Mouse (Mus musculus) embryonic fibroblast, embryonic 13.5 days (primary cell): ENCODE results near the gene Thnsl2. TPM values are rescaled to one million over a fixed set of nuclear protein-coding genes. Genes with fewer than 3 reads are reported as not detected.

Experiments used
- H3K27ac ChIP-seq: 2 replicates; pipeline ENCODE4 v1.5.1; 2012; ENCODE audit warnings: low read length, control low read depth, inconsistent platforms; ENCODE audit not compliant: insufficient read depth
- H3K4me1 ChIP-seq: 2 replicates; pipeline ENCODE4 v1.6.1; 2011; ENCODE audit warnings: low read length; ENCODE audit not compliant: control insufficient read depth, insufficient read depth
- H3K4me3 ChIP-seq: 2 replicates; pipeline ENCODE4 v1.5.1; 2011; ENCODE audit warnings: mild to moderate bottlenecking, control low read depth, low read length; ENCODE audit not compliant: insufficient read depth
- CTCF ChIP-seq: IDR thresholded peaks from 2 replicates; pipeline ENCODE4 v1.5.1; 2011; ENCODE audit warnings: mild to moderate bottlenecking, control low read depth, low read length, moderate library complexity, borderline replicate concordance; ENCODE audit not compliant: insufficient read depth
- POLR2A ChIP-seq: IDR thresholded peaks from 2 replicates; pipeline ENCODE4 v1.6.1; 2011; ENCODE audit warnings: low read depth, mild to moderate bottlenecking, control low read depth, low read length, moderate library complexity
- polyA plus RNA-seq: library from polyadenylated mRNA; stranded (reverse); fragments of >200 nt; gene quantifications from 2 replicates; pipeline ENCODE4 v1.2.4, GENCODE M21; 2011; ENCODE audit warnings: low read depth; ENCODE audit not compliant: missing spikeins, insufficient read length

Thnsl2 gene
- 4.4 and 6.1 TPM in 2 replicates for polyA plus RNA-seq

GRCm38 (mm10) chr6:71143894-71144455 is at the start of gene Thnsl2:
Thnsl2 (minus strand) TSS chr6:71144439.
- TF ChIP-seq POLR2A (peak; percentile 80), CTCF (no peak)
- H3K4me3 ChIP-seq = peak within 1 kb of the TSS; percentile 56
- 0 out of 2 replicates have a peak, but pooled peaks cover 3% of the 10 kb centered on the region for H3K4me1 ChIP-seq
- H3K27ac ChIP-seq = peak within 1 kb of the TSS; percentile 35; the same call in 1 of the 2 replicates

DNA sequence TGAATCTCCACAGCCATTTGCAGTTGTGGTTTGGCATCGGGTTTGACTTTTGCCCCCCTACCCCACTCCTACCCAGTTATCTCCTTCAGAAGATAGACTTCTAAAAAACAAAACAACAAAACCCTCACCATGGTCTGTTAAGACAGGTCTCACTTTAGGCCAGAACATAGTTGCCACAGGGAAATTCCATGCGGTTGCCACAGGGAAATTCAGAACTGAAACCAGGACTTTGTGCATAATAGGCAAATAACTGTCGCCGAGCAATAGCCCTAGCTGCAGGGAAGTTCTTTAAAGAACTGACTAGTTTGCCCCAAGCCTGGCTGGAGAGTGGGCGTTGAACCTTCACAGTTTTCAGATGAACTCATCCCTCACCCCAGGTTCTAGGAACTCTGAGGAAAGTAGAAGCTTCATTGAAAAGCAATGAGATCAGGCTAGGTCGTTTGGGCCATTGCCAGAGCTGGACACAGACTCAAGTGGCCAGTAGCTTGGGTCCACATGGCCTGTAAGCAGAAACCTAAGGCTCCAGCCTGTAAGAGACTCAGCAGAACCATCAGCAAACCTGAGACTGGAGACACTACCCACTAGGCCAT is 49.0 kb upstream of the Thnsl2 start:
- TF ChIP-seq POLR2A (no peak), CTCF (no peak)
- H3K27ac ChIP-seq = no peak overlapping the region
- H3K4me3 ChIP-seq = no peak overlapping the region
- H3K4me1 ChIP-seq = no peaks in the 10 kb centered on the region

DNA sequence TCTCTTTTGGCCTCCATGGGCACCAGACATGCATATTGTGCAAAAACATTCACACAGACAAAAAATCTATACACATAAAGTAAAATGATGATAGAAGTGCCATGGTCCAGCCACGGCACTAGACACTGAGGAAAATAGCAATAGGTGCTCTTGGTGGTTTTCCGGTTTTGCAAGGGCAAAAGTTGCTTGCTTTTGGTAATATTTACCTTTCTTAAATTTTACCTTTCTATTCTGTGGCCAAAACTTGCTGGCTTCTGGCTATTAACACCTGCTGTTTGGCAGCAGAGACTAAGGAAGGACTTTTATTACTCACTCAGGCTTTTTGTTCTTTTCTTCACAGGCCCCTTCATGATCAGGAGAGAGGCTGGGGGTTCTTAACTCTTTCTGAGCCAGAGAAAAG is 46.3 kb upstream of the Thnsl2 start:
- H3K27ac ChIP-seq = no peak overlapping the region
- H3K4me1 ChIP-seq = no peaks in the 10 kb centered on the region
- no peak for TF ChIP-seq CTCF
- no peak for TF ChIP-seq POLR2A
- no peak overlapping the region for H3K4me3 ChIP-seq

DNA sequence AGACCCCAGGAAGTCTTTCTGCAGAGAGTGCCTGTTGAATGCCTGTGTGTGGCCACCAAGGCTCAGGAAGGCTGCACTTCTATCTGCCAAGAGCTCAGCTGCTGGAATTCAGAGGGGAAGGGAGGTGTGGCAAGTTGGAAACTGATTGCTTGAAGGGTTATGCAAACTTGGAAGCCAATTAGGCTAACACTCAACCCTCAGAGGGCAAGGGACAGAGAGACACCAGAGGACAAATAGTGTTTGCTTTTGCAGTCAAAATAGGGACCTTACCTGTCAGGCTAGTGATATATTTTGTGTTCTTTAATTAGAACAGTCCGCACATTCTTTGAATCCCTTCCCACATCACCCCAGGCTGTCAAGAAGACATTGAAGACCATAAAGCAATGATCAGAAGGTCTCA is 45.3 kb upstream of the Thnsl2 start:
- Histone ChIP-seq H3K4me1 (no peaks in the 10 kb centered on the region), H3K27ac (no peak overlapping the region), H3K4me3 (no peak overlapping the region)
- TF ChIP-seq POLR2A = no peak
- no peak for TF ChIP-seq CTCF

GRCm38 (mm10) chr6:71184941-71185604 is 40.8 kb upstream of the Thnsl2 start:
- no peak overlapping the region for H3K4me3 ChIP-seq
- no peak for TF ChIP-seq CTCF
- TF ChIP-seq POLR2A = no peak
- H3K27ac ChIP-seq = no peak overlapping the region
- H3K4me1 ChIP-seq = no peaks in the 10 kb centered on the region

DNA sequence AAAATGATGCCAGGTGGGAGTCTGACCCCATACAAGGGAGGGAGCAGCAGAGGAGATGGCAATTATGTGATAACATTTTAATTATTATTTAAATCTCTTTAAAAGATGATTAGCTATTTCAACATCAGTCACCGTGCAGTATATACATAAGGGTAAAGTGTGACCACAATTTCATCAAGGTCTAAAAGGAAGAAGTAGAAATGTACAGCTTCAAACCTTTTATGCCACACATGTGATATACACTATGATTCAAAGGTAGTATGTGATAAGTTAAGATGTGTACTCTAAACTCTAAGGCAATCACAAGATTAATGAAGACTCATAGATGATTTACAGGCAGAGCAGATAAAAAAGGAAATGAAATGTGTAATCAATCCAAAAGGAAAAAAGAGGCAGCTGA is 36.4 kb upstream of the Thnsl2 start:
- no peak overlapping the region for H3K27ac ChIP-seq

DNA sequence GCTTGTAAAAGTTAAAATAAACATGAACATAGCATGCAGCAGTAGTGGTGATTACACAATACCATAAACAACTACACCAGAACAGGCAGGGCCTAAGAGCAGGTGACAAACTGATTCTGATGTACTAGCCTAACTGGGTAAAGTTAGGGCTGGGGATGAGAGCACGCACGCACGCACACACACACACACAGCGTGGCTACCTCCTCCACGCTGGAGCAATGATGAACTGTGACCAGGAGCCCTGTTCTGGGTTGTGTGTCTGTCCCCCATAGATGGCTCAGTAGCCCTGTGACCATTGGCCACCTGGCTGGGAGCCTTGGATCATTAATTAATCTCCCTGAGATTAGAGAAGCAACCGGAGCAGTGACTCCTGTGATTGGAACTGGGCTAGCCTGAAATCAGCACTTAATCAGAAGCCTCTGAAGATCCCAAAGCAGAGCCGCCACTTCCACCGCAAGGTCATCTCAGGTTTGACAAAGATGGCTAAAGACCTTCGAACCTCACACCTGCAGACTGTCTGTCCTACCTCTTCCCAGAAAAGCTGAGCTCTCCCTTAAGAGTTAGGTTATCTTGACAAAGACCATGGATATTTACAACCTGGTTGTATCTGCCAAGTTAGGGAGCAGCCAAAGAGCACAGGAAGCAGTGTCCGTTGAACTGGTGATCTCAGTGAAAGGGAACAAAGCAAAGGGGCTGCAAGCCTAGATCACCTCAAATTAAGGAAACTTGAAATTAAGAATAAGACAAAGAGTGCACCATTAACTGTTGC is 28.8 kb upstream of the Thnsl2 start:
- H3K4me1 ChIP-seq = no peaks in the 10 kb centered on the region
- H3K4me3 ChIP-seq = no peak overlapping the region
- no peak overlapping the region for H3K27ac ChIP-seq
- TF ChIP-seq POLR2A (no peak), CTCF (no peak)

More for the DNA sequence above, 36.4 kb upstream of the Thnsl2 start:
- no peaks in the 10 kb centered on the region for H3K4me1 ChIP-seq
- H3K4me3 ChIP-seq = no peak overlapping the region
- TF ChIP-seq POLR2A (no peak), CTCF (no peak)

DNA sequence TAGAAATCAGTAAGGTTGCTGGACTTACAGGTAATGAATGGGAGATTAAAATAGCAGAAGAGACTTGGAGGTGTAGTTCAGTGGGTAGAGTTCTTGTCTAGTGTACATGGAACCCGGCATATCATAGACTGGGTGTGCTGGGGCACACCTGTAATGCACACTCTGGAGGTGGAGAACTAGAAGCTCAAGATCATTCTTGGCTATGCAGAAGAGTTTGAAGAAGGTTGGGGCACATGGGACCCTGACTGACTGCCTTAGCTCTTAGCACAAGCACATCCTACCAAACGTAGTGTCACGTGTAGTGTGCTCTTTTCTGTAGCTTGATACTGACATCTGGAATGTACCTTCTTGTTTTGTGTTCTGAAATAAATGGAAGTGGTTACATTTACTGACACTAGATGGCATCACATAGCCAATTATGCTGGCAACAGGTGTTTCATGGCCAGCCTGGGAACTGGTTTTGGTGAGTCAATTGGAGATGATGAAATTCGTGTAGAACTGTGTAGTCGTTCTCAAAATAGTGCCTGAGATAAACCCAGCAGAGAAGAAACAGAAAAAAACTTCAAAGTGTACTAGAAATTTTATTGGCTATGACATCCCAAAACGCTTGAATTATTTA is 22.4 kb upstream of the Thnsl2 start:
- Histone ChIP-seq H3K4me3 (no peak overlapping the region), H3K4me1 (0 out of 2 replicates have a peak, but pooled peaks cover 2% of the 10 kb centered on the region), H3K27ac (no peak overlapping the region)
- TF ChIP-seq CTCF (no peak), POLR2A (no peak)

- H3K27ac ChIP-seq = no peak overlapping the region
- TF ChIP-seq POLR2A (no peak), CTCF (no peak)
- no peak overlapping the region for H3K4me3 ChIP-seq
- H3K4me1 ChIP-seq = 0 out of 2 replicates have a peak, but pooled peaks cover 2% of the 10 kb centered on the region
Measured at GRCm38 (mm10) chr6:71164394-71164793, 20.2 kb upstream of the Thnsl2 start.
